Mouse (Mus musculus): ENCODE measurements around the gene Fbxo21.

The Fbxo21 gene

GRCm38 (mm10) chr5:118045385-118045784 lies 68.9 kb downstream of the Fbxo21 start:
- DNase-seq (ENCODE audit: low spot score), result no peak

GRCm38 (mm10) chr5:118047091-118047757 lies 70.7 kb downstream of the Fbxo21 start:
- DNase-seq (ENCODE audit: low spot score), result no peak

DNA sequence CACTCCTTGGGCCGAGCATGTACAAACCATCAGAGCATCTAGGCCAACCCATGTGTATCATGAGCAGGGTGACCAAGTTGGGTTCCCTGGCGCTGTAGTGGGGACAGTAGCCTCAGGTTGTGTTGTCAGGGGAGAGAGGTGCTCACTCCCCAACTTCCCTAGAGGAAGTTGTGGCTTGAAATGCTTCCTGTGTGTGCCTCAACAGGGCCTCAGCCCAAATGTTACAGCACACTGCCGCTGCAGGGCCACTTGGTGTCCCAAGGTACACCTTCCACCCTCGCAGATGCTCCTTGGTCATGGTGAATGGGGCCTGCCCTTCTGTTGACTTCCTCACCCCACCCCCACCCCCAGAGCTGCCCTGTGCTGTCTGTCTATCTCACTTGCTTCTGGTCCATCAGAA lies 71.9 kb downstream of the Fbxo21 start:
- no peak for DNase-seq (ENCODE audit: low spot score)

- no peak for DNase-seq (ENCODE audit: low spot score)
Measured at GRCm38 (mm10) chr5:118048928-118049327, 72.4 kb downstream of the Fbxo21 start.

GRCm38 (mm10) chr5:118050743-118051142 lies 74.2 kb downstream of the Fbxo21 start:
- DNase-seq (ENCODE audit: low spot score), result no peak

- DNase-seq (ENCODE audit: low spot score), result no peak
Measured at GRCm38 (mm10) chr5:118051981-118052662, 75.6 kb downstream of the Fbxo21 start.

DNA sequence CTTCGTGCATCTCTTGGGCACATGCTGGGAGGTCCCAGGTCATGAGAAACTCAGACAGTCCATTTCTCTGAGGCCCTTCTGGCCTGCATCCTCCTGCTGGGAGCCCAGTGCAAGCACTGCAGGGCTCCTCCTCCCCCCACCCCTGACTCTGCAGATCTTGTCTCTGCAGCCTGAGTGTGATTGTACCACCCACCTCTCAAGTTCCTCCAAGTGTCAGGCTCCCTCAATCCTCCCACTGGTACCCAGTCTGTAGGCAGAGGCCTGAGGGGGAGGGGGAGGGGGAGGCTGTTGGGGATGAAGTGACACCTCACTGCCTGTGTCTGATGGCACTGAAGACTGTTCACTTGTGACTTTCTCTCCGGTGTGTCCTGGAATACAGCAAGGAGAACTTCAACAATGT lies 76.7 kb downstream of the Fbxo21 start:
- no peak for DNase-seq (ENCODE audit: low spot score)

- no peak for DNase-seq (ENCODE audit: low spot score)
Measured at GRCm38 (mm10) chr5:118057508-118058111, 81.1 kb downstream of the Fbxo21 start.

GRCm38 (mm10) chr5:118058858-118059257 lies 82.3 kb downstream of the Fbxo21 start:
- no peak for DNase-seq (ENCODE audit: low spot score)

DNA sequence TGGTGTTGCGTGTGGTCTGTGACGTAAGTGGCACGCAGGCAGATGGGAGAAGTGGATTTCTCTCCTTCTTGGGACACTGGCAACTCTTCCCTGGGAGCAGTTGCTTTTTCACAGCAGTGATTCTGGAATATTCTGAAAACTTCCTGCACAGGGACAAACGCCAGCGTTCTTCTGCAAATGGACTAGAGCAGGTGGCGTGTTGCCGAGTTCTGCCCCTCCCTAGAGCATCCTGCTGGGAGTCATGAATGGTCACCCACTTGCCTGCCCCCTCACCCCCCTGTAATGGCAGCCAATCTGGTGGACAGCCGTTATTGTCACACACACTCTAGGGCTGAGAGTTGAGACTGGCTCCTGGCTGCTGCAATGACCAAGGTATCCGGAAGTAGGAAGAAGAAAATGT lies 83.1 kb downstream of the Fbxo21 start:
- DNase-seq (ENCODE audit: low spot score), result no peak
